Mouse (Mus musculus) layer of hippocampus, postnatal 14 days (tissue): ENCODE results near the gene Atp8a2. TPM values are rescaled to one million over a fixed set of nuclear protein-coding genes. Genes with fewer than 3 reads are reported as not detected.

Experiments
- DNase-seq, 2 experiments: peaks; one replicate each; pipeline ENCODE4 v3.0.0; 2021 to 2022; ENCODE audit warnings: low spot score in 2 of 2, mixed read lengths in 1 of 2
- long read RNA-seq, 2 experiments: library from polyadenylated mRNA; stranded (forward); transcript quantifications; one replicate each; pipeline ENCODE4 v2.0.0; 2021
- total RNA-seq, 2 experiments: library from RNA; stranded (reverse); gene quantifications; 2 replicates each; pipeline ENCODE4 v1.2.3; 2021

The Atp8a2 gene
- 10 to 100 TPM; 51.4 to 61.8 TPM for total RNA-seq
- long read RNA-seq, experiment 1, full-length matches to known transcripts: 1 of 7 reads
- long read RNA-seq, experiment 1, partial matches to known transcripts: 0 of 7 reads
- long read RNA-seq, experiment 1, other reads (novel, unspliced or antisense): 6 of 7 reads
- long read RNA-seq, experiment 2, partial matches to known transcripts: 1 of 10 reads
- long read RNA-seq, experiment 2, other reads (novel, unspliced or antisense): 9 of 10 reads

DNA sequence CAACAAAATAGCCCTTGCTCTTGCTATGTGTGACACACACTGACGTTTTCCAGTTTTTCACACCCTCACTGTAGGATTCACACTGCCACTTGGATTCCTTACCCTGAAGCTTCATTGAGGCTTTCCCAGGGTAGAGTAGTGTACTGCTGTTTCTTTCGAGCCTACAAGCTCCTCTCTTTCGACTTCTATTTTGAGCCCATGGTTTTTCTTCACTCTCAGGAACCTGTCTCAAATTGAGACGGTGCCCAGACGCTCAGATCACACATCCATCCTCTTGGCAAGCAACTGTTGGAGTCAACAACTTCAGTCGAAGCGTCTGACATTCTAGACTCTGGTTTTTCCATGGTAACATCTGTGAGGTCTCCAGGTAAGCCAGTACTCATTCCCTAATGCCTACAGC, at the start of gene Atp8a2:
Atp8a2 (minus strand) TSS at position 296 of the 400 bp plus-strand sequence.
- DNase-seq: no peak

DNA sequence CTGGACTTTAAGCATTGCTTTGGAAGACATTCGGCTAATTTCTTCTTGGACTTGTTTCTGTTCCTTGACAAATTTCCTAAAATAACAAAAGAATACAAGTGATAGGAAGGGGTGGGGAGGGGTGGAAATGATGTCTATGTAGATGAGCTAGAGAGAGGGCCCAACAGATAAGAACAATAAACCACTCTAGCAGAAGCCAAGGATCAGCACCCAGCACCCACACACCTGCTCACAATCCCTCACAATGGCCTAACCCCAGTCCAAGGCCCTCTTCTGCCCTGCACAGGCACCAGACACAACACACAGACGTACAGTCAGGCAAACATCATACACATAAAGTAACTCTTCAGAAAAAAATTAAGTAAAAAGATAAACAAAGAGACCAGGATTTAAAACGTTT, 41.6 kb upstream of the Atp8a2 start:
- no peak for DNase-seq

DNA sequence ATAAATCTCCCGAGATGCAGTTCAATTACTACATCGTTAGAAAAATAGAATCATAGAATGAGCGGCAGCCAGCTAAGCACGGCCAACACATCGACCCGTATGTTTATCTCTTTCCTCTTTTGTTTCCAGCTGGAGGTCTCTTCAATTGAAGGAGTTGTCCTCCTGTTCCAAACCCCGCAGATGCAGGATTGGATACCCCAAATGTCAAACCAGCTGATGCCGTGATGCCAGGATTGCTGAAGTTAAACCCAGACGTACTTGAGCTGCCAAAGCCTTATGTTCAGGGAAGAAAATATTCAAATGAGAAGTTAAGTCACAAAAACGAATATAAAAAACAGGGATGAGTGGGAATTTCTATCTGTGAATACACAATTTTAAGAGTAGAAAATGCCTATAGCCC, 22.9 kb upstream of the Atp8a2 start:
- DNase-seq: peak; percentile 46 to 83

DNA sequence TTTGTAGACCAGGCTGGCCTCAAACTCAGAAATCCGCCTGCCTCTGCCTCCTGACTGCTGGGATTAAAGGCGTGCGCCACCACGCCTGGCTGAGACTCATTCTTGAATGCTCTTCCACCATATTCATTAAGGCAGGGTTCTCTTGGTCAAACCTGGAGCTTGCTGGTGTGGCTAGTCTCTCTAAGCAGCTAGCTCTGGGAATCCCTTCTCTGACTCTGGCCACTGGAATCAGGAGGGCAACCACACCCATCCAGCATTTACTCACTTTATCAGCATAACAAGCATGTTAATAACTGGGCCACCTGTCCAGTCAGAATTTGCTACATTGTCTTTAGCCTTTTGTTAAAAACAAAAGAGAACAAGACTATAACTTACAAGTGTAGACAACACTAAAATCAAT, 20.6 kb upstream of the Atp8a2 start:
- no peak for DNase-seq

DNA sequence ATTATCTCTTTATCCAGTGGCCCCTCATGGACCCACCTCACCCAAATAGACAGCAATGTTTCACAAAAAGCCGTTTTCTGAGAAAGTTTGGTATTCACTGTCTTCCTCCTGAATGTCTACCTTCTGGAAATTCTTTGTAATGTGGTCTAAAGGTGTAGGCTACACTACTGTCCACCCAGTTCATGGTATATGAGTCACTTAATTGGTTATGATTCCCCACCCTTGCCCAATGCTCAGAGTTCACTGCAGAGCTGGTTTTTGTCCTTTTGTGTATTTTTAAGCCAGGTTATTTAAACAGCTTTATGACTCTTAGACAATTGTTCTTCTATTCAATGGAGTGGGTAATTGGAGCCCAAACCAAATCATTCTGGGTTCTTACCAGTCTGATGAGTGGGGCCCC, 19.1 kb upstream of the Atp8a2 start:
- no peak for DNase-seq

DNA sequence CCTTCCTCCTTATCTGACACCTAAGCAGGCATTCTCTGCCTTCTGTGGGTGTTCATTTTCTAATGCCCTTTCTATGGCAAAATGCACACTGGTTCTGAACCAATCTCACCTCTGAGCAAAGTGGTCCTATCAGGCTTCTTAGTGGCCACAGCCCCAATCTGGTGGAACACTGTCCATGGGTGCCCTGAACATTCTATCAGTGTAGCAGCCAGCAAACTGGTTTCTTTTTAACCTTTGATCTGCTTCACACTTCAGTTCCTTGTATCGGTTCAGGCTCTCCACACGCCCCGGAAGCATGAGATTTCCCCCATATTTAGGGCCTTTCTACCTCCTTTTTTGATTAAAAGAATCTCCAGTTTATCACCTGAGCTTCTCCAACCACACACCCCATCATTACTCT, 18.0 kb upstream of the Atp8a2 start:
- no peak for DNase-seq

DNA sequence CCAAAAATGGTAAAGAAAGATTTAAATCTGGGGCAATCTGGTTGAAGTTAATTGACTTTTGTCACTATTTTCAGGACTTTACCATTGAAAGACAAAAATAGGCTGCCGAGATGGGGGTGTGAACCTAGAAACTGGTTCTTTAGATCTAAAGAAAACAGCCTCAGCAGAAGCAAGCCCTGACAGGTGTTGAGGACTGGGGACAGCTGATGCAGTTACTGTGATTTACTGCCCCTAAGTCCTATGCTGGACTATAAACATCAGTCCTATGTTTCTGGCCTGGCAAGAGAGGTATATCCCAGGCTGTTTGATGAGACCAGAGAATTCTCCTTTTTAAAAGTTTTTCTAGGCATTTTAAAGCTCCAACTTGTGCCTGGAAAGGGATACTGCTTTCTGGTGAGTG, 17.1 kb upstream of the Atp8a2 start:
- DNase-seq: no peak

DNA sequence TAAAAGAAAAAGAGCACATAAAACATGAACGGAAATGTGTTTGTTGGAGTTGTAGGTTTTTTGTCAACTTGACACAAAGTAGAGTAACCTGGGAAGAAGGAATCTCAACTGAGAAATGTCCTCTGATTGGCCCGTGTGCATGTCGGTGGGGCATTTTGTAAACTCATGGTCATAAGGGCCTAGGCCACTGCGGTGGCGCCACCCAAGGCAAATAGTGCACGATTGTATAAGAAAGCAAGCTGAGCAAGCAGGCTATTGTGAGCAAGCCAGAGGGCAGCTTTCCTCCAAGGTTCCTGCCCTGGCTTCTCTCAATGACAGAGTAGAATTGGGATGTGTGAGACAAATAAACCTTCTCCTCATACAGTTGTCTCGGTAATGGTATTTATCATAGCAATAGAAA, 12.2 kb upstream of the Atp8a2 start:
- DNase-seq: no peak

DNA sequence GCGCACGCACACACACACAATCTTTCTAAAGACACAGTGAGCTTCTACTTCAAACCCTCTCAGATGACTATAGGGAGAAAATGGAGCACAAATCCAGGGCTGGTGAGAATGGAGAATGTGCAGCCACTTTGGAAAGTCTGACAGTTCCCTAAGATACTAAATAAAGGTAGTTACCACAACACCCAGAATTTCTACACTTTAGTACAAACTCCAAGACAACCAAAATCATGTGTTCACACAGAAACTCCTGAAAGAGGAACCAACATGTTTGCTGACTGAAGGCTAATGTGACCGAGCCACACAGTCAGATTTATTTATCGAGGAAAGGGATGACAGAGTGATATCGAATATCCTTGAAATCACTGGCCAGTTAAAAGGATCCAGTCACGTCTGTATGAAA, 8.0 kb upstream of the Atp8a2 start:
- no peak for DNase-seq

DNA sequence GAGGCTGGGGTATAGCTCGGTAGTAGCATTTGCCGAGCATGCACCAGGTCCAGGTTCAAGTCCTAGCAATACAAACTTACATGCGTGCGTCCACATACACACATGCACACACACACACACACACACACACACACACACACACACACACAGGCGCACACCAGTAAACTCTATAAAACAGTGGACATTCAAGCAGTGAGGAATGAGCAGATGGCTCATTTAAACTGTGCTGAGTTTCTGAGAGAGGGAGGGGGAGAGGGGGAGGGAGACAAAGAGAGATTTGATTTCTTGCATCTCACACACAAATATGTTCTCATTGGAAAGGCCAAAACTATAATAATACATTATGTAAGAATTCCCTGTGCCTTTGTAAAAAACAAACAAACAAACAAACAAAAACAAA, 980 bp downstream of the Atp8a2 start:
- DNase-seq: no peak

DNA sequence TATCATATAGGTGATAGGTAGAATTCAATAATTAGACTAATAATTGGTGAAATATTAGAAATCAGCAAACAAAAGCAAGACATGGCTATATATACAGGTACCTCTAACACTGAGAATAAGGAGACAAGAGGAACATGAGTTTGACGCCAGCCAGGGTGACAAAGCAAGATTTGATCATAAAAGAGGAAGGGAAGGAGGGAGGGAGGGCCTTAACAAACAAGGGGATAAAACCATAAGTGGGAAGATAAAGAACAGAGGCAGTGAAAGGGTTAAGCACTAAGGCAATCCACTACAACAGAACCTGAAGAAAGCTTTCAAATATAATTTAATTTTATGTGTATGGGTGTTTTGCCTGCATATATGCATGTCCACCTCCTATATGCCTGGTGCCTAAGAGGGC, 2.4 kb downstream of the Atp8a2 start:
- DNase-seq: no peak

DNA sequence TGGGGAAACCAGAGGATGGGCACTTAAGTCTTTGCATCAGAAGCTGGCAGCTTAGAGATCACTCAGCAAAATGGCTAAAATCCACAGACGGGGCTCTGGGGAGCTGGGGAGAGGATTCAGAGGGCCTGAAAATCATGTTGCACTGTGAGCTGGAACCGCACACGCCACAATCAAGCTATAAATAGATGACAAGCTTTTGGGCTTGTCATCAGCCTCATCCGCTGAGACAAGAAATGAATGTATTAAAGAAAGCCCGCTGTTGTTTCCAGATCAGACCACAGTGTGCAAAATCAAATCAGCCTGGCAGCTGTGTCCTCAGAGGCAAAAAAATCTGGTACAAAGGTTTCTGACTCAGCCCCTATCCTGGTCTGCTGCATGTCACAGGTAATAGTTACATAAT, 7.2 kb downstream of the Atp8a2 start:
- no peak for DNase-seq

DNA sequence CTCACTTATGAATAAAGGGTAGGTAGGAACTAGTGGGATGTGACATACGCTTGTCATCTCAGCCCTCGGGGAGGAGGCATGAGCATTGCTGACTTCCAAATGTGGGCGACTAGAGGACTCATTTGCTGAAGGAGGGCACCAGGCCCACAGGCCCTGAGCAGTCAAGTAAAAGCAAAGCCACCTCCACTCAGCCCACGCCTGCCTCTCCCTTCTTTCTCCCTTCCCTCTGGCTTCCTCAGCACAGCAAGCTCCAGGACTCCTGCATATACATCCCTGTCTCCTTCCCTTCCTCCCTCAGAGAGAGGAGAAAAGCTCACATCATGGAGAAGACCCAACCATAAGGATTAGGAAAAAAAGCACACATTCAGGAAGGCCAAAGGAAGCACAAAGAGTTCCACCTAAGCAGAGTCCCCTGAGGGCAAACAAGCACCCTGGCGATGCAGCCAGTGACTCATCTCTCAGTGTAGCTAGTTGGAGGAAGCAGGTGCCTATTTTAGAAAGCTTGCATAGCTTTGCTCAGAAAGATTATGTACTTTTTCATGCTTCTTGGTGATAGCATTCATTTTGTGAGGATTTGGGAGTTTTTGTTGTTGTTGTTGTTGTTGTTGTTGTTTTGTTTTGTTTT, 8.7 kb downstream of the Atp8a2 start:
- no peak for DNase-seq

DNA sequence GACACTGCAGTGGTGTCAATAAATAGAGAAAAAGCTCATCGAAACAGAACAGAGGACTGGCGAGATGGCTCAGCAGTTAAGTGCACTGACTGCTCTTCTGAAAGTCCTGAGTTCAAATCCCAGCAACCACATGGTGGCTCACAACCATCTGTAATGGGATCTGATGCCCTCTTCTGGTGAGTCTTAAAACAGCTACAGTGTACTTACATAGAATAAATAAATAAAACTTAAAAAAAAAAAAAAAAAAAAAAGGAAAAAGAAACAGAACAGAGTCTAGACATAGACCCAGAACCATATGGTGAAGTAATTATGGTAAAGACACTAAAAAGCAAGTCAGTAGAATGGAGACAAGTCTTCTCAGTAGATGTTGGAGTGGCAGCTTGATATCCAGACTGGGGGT, 15.7 kb downstream of the Atp8a2 start:
- DNase-seq: no peak

DNA sequence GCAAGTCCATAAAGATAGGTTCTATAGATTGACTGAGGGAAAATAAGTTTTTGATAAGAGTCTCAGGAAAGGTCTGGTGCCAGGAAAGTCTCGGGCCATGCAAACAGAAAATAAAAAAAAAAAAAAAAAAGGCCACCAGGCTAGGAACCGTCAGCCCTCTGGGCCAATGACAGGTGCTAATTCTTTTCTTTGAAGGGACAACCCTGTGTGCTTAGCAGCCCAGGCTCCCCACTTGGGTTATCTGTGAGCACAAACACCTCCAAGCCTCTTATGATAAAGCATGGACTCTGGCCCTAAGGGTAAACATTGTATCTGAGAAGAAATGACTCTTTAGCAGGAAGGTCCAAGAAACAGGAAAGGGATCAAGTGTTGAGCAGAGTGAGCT, 18.4 kb downstream of the Atp8a2 start:
- no peak for DNase-seq

DNA sequence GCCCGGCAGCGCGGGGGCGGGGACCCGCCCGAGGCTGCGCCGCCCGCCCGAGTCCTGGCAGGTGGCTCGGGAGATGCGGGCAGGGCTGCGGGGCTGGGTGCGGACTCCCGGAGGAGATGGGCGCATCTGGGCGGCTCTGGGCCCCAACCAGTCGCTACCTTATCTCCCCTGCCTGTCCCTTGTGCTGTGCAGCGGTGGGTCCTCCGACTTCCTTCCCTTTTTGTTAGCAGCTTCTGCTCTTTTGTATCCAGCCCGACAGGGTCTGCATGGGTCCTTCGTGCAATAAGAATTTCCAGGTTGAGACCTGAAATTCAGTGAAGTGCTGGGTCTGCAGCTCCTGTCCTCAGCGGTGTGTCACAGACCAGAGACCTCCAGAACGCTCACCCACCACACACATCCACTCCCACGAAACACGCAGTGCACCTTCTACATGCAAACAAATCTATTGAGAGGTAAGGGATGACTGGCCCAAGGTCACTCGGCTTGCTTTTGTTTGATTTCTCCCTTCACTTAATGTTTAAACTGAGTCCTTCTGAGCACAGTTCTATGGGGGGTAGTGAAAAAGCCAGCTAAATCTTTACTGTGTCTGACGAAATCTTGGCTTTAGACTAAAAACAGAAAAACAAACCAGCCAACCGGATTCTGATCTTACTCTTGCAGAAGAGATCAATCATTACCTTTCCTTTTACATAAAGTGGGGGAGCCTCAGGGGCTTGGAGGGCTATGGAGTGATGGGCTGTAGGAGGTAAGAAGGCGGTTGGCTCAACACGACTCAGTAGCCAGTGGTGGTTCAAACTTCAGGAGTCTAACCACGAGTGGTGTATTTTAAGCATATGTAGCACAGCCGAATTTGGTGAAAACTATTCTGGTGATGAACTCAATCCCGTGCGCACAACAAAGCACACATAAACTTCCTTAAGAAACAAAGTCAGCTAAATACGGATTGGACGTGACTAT, 19.1 kb downstream of the Atp8a2 start:
- peak; percentile 28 to 53 for DNase-seq

DNA sequence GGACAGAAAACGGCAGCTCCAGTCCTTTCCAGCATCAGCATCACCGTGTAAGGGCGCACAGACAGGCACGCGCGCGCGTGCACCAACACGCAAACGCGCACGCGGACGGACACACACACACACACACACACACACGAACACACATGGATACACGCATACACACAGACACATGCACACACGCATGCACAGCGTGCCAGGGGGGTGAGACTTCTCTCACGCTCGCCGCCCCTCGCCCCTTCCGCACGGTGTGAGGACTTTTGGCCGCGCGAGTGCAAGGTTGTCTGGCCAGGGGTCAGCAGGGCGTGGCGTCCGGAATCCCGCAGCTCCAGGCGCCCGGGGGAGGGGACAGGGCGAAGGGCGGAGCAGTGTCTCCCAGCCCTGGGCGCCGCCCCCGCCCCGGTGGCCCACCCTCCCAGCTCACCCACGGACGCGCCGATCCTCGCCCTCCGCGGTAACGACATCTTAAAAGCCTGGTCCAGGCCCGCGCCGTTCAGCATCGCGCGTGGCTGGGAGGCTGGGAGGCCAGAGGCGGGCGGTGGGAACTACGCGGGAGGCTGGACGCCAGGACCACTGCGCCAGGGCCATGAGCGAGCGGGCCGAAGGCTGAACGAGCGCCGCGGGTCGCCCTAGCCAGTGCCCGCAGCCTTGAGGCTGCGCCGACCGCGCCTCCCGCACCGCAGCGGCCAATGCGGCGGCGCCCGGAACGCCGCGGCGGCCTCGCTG, 19.9 kb downstream of the Atp8a2 start:
- DNase-seq: peak; percentile 62 to 70

DNA sequence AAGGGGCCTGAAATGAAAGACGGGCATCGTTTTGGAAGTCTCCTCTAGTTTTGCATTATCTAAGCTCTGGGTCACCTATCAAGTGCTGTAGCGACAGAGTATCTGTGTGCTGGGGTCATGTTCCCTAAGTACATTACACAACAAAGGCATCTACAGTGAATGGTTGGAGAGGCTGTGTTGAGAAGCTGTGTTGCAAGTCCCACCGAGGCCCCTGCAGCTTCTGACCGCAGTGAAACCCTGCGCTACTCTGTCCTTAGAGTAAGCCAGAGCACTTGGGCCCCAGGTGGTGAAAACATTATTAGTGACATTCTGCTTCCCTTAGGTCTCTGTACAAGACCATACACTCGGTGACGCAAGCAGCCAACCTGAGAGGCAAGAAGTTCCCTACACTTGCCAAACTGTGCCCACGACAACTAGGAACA, 20.5 kb downstream of the Atp8a2 start:
- no peak for DNase-seq

DNA sequence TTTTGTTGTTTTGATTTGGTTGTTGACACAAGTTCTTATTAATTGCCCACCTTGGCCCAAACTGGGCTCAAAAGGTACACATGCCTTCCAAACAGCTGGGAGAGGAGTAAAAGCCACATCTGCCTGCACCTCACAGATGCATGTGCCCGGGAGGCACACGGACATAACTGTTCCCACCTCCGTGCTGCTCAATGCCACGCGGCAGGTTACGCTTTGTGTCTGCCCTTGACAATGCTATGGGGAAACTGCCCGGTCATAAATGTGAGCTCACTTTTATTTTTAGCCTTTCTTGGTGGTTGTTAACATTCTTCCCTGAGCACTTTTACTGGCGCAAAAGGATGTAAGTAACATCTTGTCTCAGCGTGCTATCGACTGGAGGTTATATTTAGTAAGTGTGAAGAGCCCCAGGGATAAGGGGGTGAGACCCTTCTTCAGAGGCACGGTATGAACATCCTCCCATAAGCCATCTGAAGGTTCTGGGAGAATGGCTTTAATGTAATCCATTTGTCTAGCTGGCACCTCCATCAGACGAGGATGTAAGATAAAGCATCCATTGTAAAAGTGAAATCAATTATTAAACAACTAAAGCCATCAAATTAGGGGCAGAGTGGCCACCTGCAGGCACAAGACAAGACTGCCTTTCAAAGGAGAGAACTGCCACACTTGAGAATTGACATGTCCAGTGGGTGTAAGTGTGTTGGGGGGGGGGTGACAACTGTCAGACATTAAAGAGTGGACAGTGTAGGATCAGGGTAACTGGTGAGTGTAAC, 24.5 kb downstream of the Atp8a2 start:
- no peak for DNase-seq

DNA sequence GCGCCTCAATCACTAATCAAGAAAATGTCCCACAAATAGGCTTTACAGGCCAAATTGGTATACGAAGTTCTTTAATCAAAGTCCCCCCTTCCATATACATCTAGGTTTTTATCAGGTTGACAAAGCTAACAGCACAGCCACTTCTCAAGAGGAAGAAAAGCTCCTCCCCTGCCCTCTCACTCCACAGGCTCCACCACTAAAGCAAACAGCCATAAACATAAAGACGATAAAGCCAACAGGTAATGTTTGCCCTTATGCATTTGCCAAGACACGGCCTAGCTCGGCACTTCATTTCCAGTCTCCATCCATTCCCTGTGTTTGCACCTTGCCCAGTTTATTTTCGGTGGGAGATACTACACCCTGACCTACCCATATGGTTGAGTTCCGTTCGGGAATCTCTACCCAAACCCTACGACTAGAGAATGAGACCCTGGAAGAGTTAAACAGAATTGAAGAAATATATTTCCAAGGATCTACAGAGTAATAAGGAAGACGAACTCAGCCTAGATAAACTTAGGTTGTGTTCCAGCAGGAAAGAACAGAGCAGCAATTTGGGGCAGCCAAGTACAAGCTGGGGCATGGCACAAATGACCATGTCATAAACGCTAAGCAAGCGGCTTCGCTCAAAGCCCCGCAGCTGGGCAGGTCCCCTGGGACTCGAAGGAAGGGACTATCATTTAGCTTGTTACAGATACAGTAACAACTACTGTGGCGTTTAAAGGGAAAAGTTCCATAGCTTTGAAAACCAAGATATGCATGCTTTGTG, 26.0 kb downstream of the Atp8a2 start:
- DNase-seq: no peak
